Mouse (Mus musculus): ENCODE data around the gene Calr3. TPM values are rescaled to one million over a fixed set of nuclear protein-coding genes. Genes with fewer than 3 reads are reported as not detected.

The Calr3 gene
- total and polyA plus RNA-seq, 3 experiments = 2.7 to 4.0 TPM; not detected in 1

- Histone ChIP-seq H3K27me3 (ENCODE audit: control insufficient read depth in 1 of 2, insufficient read depth in 2 of 2, low read length in 2 of 2) (no peaks in the 10 kb centered on the region), H3K9ac (ENCODE audit: control insufficient read depth, low read depth, low read length, poor library complexity, severe bottlenecking) (no peak overlapping the region), H3K27ac (ENCODE audit: control insufficient read depth, low read depth, low read length) (no peak overlapping the region), H3K4me1 (ENCODE audit: control insufficient read depth in 1 of 2, insufficient read depth in 2 of 2, low read length in 2 of 2) (no peaks in the 10 kb centered on the region), H3K4me3 (ENCODE audit: control insufficient read depth in 1 of 2, insufficient read depth in 1 of 2, low read depth in 2 of 2, low read length in 2 of 2) (no peak overlapping the region), H3K79me2 (ENCODE audit: control insufficient read depth, insufficient read depth, low read length, poor library complexity) (no peaks in the 10 kb centered on the region), H3K9me3 (replicated peaks; ENCODE audit: insufficient read depth, low read length) (no peaks in the 10 kb centered on the region), H3K36me3 (ENCODE audit: control insufficient read depth in 1 of 2, insufficient read depth in 2 of 2, low read length in 2 of 2) (peaks cover 0 to 12% of the 10 kb centered on the region in 2 experiments; a peak in 2 of 4 replicates)
- DNase-seq (ENCODE audit: low read depth, low spot score) = no peak
- TF ChIP-seq CHD1 (IDR thresholded peaks at IDR 0.05; ENCODE audit: low read depth, low read length) = no peak
These were observed 67.4 kb downstream of the Calr3 start for GRCm38 (mm10) chr8:72376309-72376708.

- TF ChIP-seq UBTF (IDR thresholded peaks at IDR 0.05; ENCODE audit: borderline replicate concordance, insufficient read depth, low read depth, low read length) = no peak
- no peak for TF ChIP-seq USF2 (IDR thresholded peaks at IDR 0.05; ENCODE audit: borderline replicate concordance in 1 of 2, insufficient read depth in 1 of 2, low read depth in 1 of 2, low read length in 2 of 2)
- TF ChIP-seq SIN3A (IDR thresholded peaks at IDR 0.05; ENCODE audit: low read length) = no peak
- no peak for TF ChIP-seq POLR2A (IDR thresholded peaks at IDR 0.05; ENCODE audit: control insufficient read depth in 1 of 2, insufficient read depth in 1 of 2, low read depth in 1 of 2, low read length in 2 of 2, poor library complexity in 1 of 2)
- no peak for TF ChIP-seq ELF1 (IDR thresholded peaks at IDR 0.05; ENCODE audit: low read depth, low read length)
- H3K36me3 ChIP-seq (ENCODE audit: control insufficient read depth in 1 of 2, insufficient read depth in 2 of 2, low read length in 2 of 2) = peaks cover 0 to 17% of the 10 kb centered on the region in 2 experiments; a peak in 2 of 4 replicates
These were observed 68.5 kb downstream of the Calr3 start for GRCm38 (mm10) chr8:72375161-72375560.

More at GRCm38 (mm10) chr8:72375161-72375560, 68.5 kb downstream of the Calr3 start:
- H3K4me1 ChIP-seq (ENCODE audit: control insufficient read depth in 1 of 2, insufficient read depth in 2 of 2, low read length in 2 of 2) = no peaks in the 10 kb centered on the region
- H3K9me3 ChIP-seq (replicated peaks; ENCODE audit: insufficient read depth, low read length) = no peaks in the 10 kb centered on the region
- no peak for DNase-seq (ENCODE audit: low read depth, low spot score)
- no peak overlapping the region for H3K27ac ChIP-seq (ENCODE audit: control insufficient read depth, low read depth, low read length)
- no peak overlapping the region for H3K9ac ChIP-seq (ENCODE audit: control insufficient read depth, low read depth, low read length, poor library complexity, severe bottlenecking)
- no peaks in the 10 kb centered on the region for H3K27me3 ChIP-seq (ENCODE audit: control insufficient read depth in 1 of 2, insufficient read depth in 2 of 2, low read length in 2 of 2)
- H3K79me2 ChIP-seq (ENCODE audit: control insufficient read depth, insufficient read depth, low read length, poor library complexity) = no peaks in the 10 kb centered on the region
- no peak overlapping the region for H3K4me3 ChIP-seq (ENCODE audit: control insufficient read depth in 1 of 2, insufficient read depth in 1 of 2, low read depth in 2 of 2, low read length in 2 of 2)

Other genes starting within 250 kb of the Calr3 start
- not detected in 2 replicates for gene Cib3, start 231.0 kb downstream of the Calr3 start, total RNA-seq (2012; rRNA removed)
- gene Cib3, start 231.0 kb downstream of the Calr3 start, polyA plus RNA-seq (2012; ENCODE audit: insufficient read depth in 1 of 2, insufficient read length in 2 of 2, low read depth in 1 of 2, low replicate concordance in 2 of 2, missing spikeins in 1 of 2) = not detected
- gene Gm11034, start 230.2 kb downstream of the Calr3 start, total RNA-seq (2012; rRNA removed) = not detected in 2 replicates
- gene Gm11034, start 230.2 kb downstream of the Calr3 start, polyA plus RNA-seq (2012; ENCODE audit: insufficient read depth in 1 of 2, insufficient read length in 2 of 2, low read depth in 1 of 2, low replicate concordance in 2 of 2, missing spikeins in 1 of 2) = not detected
- 42.2 and 45.5 TPM in 2 replicates for gene Fam32a, start 224.1 kb downstream of the Calr3 start, total RNA-seq (2012; rRNA removed)
- 10 to 100 TPM in 1 of 2 experiments, not detected in 1; 45.9 TPM for gene Fam32a, start 224.1 kb downstream of the Calr3 start, polyA plus RNA-seq (2012; ENCODE audit: insufficient read depth in 1 of 2, insufficient read length in 2 of 2, low read depth in 1 of 2, low replicate concordance in 2 of 2, missing spikeins in 1 of 2)
- 45.7 and 47.4 TPM in 2 replicates for gene Ap1m1, start 203.9 kb downstream of the Calr3 start, total RNA-seq (2012; rRNA removed)
- gene Ap1m1, start 203.9 kb downstream of the Calr3 start, polyA plus RNA-seq (2012; ENCODE audit: insufficient read depth in 1 of 2, insufficient read length in 2 of 2, low read depth in 1 of 2, low replicate concordance in 2 of 2, missing spikeins in 1 of 2) = 100 to 1,000 TPM in 1 of 2 experiments, not detected in 1; 117 TPM
- 11.4 and 11.7 TPM in 2 replicates for gene Gm10282, start 138.6 kb downstream of the Calr3 start, total RNA-seq (2012; rRNA removed)
- gene Gm10282, start 138.6 kb downstream of the Calr3 start, polyA plus RNA-seq (2012; ENCODE audit: insufficient read depth in 1 of 2, insufficient read length in 2 of 2, low read depth in 1 of 2, low replicate concordance in 2 of 2, missing spikeins in 1 of 2) = 100 to 1,000 TPM in 1 of 2 experiments, not detected in 1; 133 TPM
- not detected in 2 replicates for gene Klf2, start 124.8 kb downstream of the Calr3 start, total RNA-seq (2012; rRNA removed)
- gene Klf2, start 124.8 kb downstream of the Calr3 start, polyA plus RNA-seq (2012; ENCODE audit: insufficient read depth in 1 of 2, insufficient read length in 2 of 2, low read depth in 1 of 2, low replicate concordance in 2 of 2, missing spikeins in 1 of 2) = not detected
- 18.6 and 19.1 TPM in 2 replicates for gene Eps15l1, start 22.4 kb downstream of the Calr3 start, total RNA-seq (2012; rRNA removed)
- 10 to 100 TPM in 1 of 2 experiments, not detected in 1; 40.8 TPM for gene Eps15l1, start 22.4 kb downstream of the Calr3 start, polyA plus RNA-seq (2012; ENCODE audit: insufficient read depth in 1 of 2, insufficient read length in 2 of 2, low read depth in 1 of 2, low replicate concordance in 2 of 2, missing spikeins in 1 of 2)
- gene 1700030K09Rik, start within 50 bp of the Calr3 start, total RNA-seq (2012; rRNA removed) = 8.4 and 9.2 TPM in 2 replicates
- gene 1700030K09Rik, start within 50 bp of the Calr3 start, polyA plus RNA-seq (2012; ENCODE audit: insufficient read depth in 1 of 2, insufficient read length in 2 of 2, low read depth in 1 of 2, low replicate concordance in 2 of 2, missing spikeins in 1 of 2) = 10 to 100 TPM in 1 of 2 experiments, not detected in 1; 10.3 TPM
- 21.1 and 24.6 TPM in 2 replicates for gene Cherp, start 31.4 kb upstream of the Calr3 start, total RNA-seq (2012; rRNA removed)
- 100 to 1,000 TPM in 1 of 2 experiments, 10 to 100 TPM in 1; 78.0 to 106 TPM for gene Cherp, start 31.4 kb upstream of the Calr3 start, polyA plus RNA-seq (2012; ENCODE audit: insufficient read depth in 1 of 2, insufficient read length in 2 of 2, low read depth in 1 of 2, low replicate concordance in 2 of 2, missing spikeins in 1 of 2)
- gene Slc35e1, start 48.7 kb upstream of the Calr3 start, total RNA-seq (2012; rRNA removed) = 24.4 and 31.7 TPM in 2 replicates
- gene Slc35e1, start 48.7 kb upstream of the Calr3 start, polyA plus RNA-seq (2012; ENCODE audit: insufficient read depth in 1 of 2, insufficient read length in 2 of 2, low read depth in 1 of 2, low replicate concordance in 2 of 2, missing spikeins in 1 of 2) = 10 to 100 TPM in 1 of 2 experiments, not detected in 1; 30.4 TPM
- gene Med26, start 104.4 kb upstream of the Calr3 start, total RNA-seq (2012; rRNA removed) = 14.1 and 15.0 TPM in 2 replicates
- 10 to 100 TPM in 1 of 2 experiments, not detected in 1; 28.3 TPM for gene Med26, start 104.4 kb upstream of the Calr3 start, polyA plus RNA-seq (2012; ENCODE audit: insufficient read depth in 1 of 2, insufficient read length in 2 of 2, low read depth in 1 of 2, low replicate concordance in 2 of 2, missing spikeins in 1 of 2)
- 34.3 and 39.3 TPM in 2 replicates for gene Smim7, start 127.2 kb upstream of the Calr3 start, total RNA-seq (2012; rRNA removed)
- gene Smim7, start 127.2 kb upstream of the Calr3 start, polyA plus RNA-seq (2012; ENCODE audit: insufficient read depth in 1 of 2, insufficient read length in 2 of 2, low read depth in 1 of 2, low replicate concordance in 2 of 2, missing spikeins in 1 of 2) = 10 to 100 TPM in 1 of 2 experiments, not detected in 1; 43.6 TPM
- 0.92 and 1.1 TPM in 2 replicates for gene Tmem38a, start 128.2 kb upstream of the Calr3 start, total RNA-seq (2012; rRNA removed)
- gene Tmem38a, start 128.2 kb upstream of the Calr3 start, polyA plus RNA-seq (2012; ENCODE audit: insufficient read depth in 1 of 2, insufficient read length in 2 of 2, low read depth in 1 of 2, low replicate concordance in 2 of 2, missing spikeins in 1 of 2) = 1 to 10 TPM in 1 of 2 experiments, not detected in 1; 3.0 TPM
- gene Nwd1, start 202.8 kb upstream of the Calr3 start, total RNA-seq (2012; rRNA removed) = 0.03 TPM in 1 of 2 replicates, not detected in the other
- gene Nwd1, start 202.8 kb upstream of the Calr3 start, polyA plus RNA-seq (2012; ENCODE audit: insufficient read depth in 1 of 2, insufficient read length in 2 of 2, low read depth in 1 of 2, low replicate concordance in 2 of 2, missing spikeins in 1 of 2) = under 1 TPM in 1 of 2 experiments, not detected in 1; 0.03 TPM